Mouse (Mus musculus) myocyte (in vitro differentiated cells): ENCODE data around the gene Pdia2. TPM values are rescaled to one million over a fixed set of nuclear protein-coding genes. Genes with fewer than 3 reads are reported as not detected.

ENCODE experiments used
- H3K27me3 ChIP-seq: one replicate; pipeline ENCODE4 v1.6.1; 2011; ENCODE audit not compliant: control insufficient read depth, insufficient read depth, insufficient read length
- H3K36me3 ChIP-seq: one replicate; pipeline ENCODE4 v1.6.1; 2011; ENCODE audit not compliant: control insufficient read depth, insufficient read depth
- H3K4me2 ChIP-seq: one replicate; pipeline ENCODE4 v1.6.1; 2011; ENCODE audit warnings: low read depth, control low read depth
- H3K4me3 ChIP-seq: one replicate; pipeline ENCODE4 v1.5.1; 2011; ENCODE audit warnings: mild to moderate bottlenecking, control low read depth, moderate library complexity
- H3K79me2 ChIP-seq: one replicate; pipeline ENCODE4 v1.6.1; 2011; ENCODE audit not compliant: control insufficient read depth, insufficient read depth
- H3ac ChIP-seq: one replicate; pipeline ENCODE4 v1.6.1; 2011; ENCODE audit not compliant: control insufficient read depth, insufficient read length
- CEBPB ChIP-seq: IDR thresholded peaks from 2 replicates; pipeline ENCODE4 v1.6.1; 2011; ENCODE audit warnings: mild to moderate bottlenecking, moderate library complexity; ENCODE audit not compliant: poor library complexity, insufficient read depth, severe bottlenecking
- E2F4 ChIP-seq: IDR thresholded peaks from one replicate; pipeline ENCODE4 v1.6.1; 2011; ENCODE audit warnings: mild to moderate bottlenecking, control low read depth, moderate library complexity; ENCODE audit not compliant: insufficient read depth
- MAX ChIP-seq: IDR thresholded peaks from one replicate; pipeline ENCODE4 v1.6.1; 2011; ENCODE audit warnings: low read depth, mild to moderate bottlenecking, control low read depth
- MYOD1 ChIP-seq, 3 experiments: IDR thresholded peaks; one replicate each; pipeline ENCODE4 v1.6.1; 2011; ENCODE audit warnings: control low read depth in 2 of 3, low read depth in 2 of 3, mild to moderate bottlenecking in 2 of 3, moderate library complexity in 1 of 3; ENCODE audit not compliant: insufficient read length in 2 of 3, control insufficient read depth in 1 of 3
- MYOG ChIP-seq, 3 experiments: IDR thresholded peaks; one replicate each; pipeline ENCODE4 v1.6.1; 2011; ENCODE audit warnings: control low read depth in 2 of 3, low read depth in 2 of 3, mild to moderate bottlenecking in 2 of 3; ENCODE audit not compliant: insufficient read length in 2 of 3, control insufficient read depth in 1 of 3, insufficient read depth in 1 of 3
- POLR2A ChIP-seq: IDR thresholded peaks from one replicate; pipeline ENCODE4 v1.6.1; 2011; ENCODE audit warnings: low read depth, mild to moderate bottlenecking, control low read depth, moderate library complexity; ENCODE audit not compliant: insufficient read length
- POLR2AphosphoS2 ChIP-seq: IDR thresholded peaks from one replicate; pipeline ENCODE4 v1.6.1; 2011; ENCODE audit warnings: low read depth, control low read depth; ENCODE audit not compliant: insufficient read length
- REST ChIP-seq: IDR thresholded peaks from one replicate; pipeline ENCODE4 v1.6.1; 2011; ENCODE audit warnings: mild to moderate bottlenecking, control low read depth, moderate library complexity; ENCODE audit not compliant: insufficient read depth, insufficient read length
- SRF ChIP-seq: IDR thresholded peaks from one replicate; pipeline ENCODE4 v1.6.1; 2011; ENCODE audit warnings: low read depth; ENCODE audit not compliant: control insufficient read depth, insufficient read length
- TCF12 ChIP-seq: IDR thresholded peaks from one replicate; pipeline ENCODE4 v1.6.1; 2011; ENCODE audit warnings: mild to moderate bottlenecking, control low read depth; ENCODE audit not compliant: poor library complexity, insufficient read depth, severe bottlenecking
- TCF3 ChIP-seq: IDR thresholded peaks from one replicate; pipeline ENCODE4 v1.6.1; 2011; ENCODE audit warnings: low read depth, control low read depth; ENCODE audit not compliant: insufficient read length
- USF1 ChIP-seq: IDR thresholded peaks from one replicate; pipeline ENCODE4 v1.6.1; 2011; ENCODE audit warnings: low read depth, mild to moderate bottlenecking, control low read depth, moderate library complexity
- polyA plus RNA-seq: library from polyadenylated mRNA; unstranded; fragments of >200 nt; fragmentation: generic; extraction: Trizol; gene quantifications from one replicate; pipeline ENCODE4 v1.2.1, GENCODE M21; 2012; ENCODE audit warnings: missing spikeins

The Pdia2 gene
- polyA plus RNA-seq, 1 experiment, result 0.05 TPM

DNA sequence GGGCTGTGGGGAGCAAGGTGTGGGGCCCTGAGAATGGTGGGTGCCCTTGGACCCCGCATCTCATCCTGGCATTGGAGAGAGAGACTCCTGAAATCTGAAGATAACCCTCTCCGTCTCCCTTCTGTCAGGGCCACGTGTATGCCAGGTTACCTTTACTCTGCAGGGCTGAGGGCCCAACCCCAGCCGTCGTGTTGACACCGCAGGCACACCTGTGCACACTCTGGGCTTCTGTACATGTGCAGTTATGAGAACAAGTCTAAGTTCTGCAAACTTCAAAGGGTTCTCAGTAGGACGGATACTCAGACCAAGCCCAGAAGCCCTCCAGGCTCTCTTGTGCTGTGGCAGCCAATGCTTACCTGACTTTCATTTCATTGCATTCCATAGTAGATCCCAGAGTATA, 13.4 kb upstream of the Pdia2 start:
- Histone ChIP-seq H3K36me3 (no peaks in the 10 kb centered on the region), H3K4me3 (no peak overlapping the region), H3ac (no peak overlapping the region), H3K27me3 (no peaks in the 10 kb centered on the region), H3K4me2 (no peak overlapping the region), H3K79me2 (no peaks in the 10 kb centered on the region)
- TF ChIP-seq TCF3, result no peak
- TF ChIP-seq REST, result no peak
- TF ChIP-seq MAX, result no peak
- TF ChIP-seq SRF, result no peak
- no peak for TF ChIP-seq POLR2A
- TF ChIP-seq E2F4, result no peak
- no peak for TF ChIP-seq MYOG (IDR thresholded peaks at IDR 0.05; ENCODE audit: control insufficient read depth in 1 of 3, insufficient read depth in 1 of 3, insufficient read length in 2 of 3, low read depth in 2 of 3)
- no peak for TF ChIP-seq USF1
- no peak for TF ChIP-seq CEBPB
- no peak for TF ChIP-seq MYOD1 (IDR thresholded peaks at IDR 0.05; ENCODE audit: control insufficient read depth in 1 of 3, insufficient read length in 2 of 3, low read depth in 2 of 3)
- no peak for TF ChIP-seq POLR2AphosphoS2
- no peak for TF ChIP-seq TCF12

DNA sequence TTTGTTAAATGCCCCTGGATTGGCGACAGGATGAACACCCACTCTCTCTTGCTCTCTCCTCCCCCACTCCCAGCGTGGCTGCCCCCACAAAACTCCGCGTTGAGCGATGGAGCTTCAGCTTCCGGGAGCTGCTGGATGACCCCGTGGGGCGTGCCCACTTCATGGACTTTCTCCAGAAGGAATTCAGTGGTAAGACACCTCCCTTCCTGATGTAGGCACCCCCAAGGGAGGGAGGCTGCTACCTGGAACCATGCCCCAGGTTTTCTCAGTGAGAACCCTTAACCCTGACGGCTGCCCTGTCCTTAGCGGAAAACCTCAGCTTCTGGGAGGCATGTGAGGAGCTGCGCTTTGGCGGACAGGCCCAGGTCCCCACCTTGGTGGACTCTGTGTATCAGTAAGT, 8.8 kb upstream of the Pdia2 start, which contains the start of gene Arhgdig:
Arhgdig (minus strand) TSS at position 101 of the 400 bp plus-strand sequence.
- Histone ChIP-seq H3K79me2 (no peaks in the 10 kb centered on the region), H3ac (no peak within 1 kb of the TSS), H3K4me3 (no peak within 1 kb of the TSS), H3K27me3 (no peaks in the 10 kb centered on the region), H3K36me3 (no peaks in the 10 kb centered on the region), H3K4me2 (no peak within 1 kb of the TSS)
- TF ChIP-seq POLR2AphosphoS2 (no peak), REST (no peak), POLR2A (no peak)

DNA sequence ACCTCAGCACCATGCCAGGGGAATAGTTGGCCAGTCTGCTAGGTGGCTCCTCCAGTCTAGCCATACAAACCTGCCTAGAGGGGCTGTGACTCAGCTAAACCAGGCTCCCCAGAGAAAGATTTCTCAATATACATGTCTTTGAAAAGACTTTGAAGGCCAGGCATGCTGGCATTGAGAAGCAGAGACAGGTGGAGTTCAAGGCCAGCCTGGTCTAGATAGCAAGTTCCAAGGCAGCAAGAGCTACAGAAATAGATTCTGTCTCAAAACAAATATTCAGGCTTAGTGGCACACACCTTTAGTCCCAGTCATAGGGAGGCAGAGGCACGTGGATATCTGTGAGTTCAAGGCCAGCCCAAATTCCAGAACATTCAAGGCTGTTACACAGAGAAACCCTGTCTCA, 7.5 kb upstream of the Pdia2 start:
- no peaks in the 10 kb centered on the region for H3K79me2 ChIP-seq
- no peak overlapping the region for H3ac ChIP-seq
- no peaks in the 10 kb centered on the region for H3K36me3 ChIP-seq
- H3K4me3 ChIP-seq, result no peak overlapping the region
- TF ChIP-seq CEBPB, result peak; percentile 47; the same call in 1 of the 2 replicates
- no peak for TF ChIP-seq TCF3
- TF ChIP-seq MYOD1 (IDR thresholded peaks at IDR 0.05; ENCODE audit: control insufficient read depth in 1 of 3, insufficient read length in 2 of 3, low read depth in 2 of 3), result peak; percentile 84 to 90 (median 85)
- no peak for TF ChIP-seq REST
- TF ChIP-seq MAX, result no peak
- TF ChIP-seq POLR2AphosphoS2, result no peak
- TF ChIP-seq E2F4, result no peak
- H3K4me2 ChIP-seq, result no peak overlapping the region
- no peaks in the 10 kb centered on the region for H3K27me3 ChIP-seq

DNA sequence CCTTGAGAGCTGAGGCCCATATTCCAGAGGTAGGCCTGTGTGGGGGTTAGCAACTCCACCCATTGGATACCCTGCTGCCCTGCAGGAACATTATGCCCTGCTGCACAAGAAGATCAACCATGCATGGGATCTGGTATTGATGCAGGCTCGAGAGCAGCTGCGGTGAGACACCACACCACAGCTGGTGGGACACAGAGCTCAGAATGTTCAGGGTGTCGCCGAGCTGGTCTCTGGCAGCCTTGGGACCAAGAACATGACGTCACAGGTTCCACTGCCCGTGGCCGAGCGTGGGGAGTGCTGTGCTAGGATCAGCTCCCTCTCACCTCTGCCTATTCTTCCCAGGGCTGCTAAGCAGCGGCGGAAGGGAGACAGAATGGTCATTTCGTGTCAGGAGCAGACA, 5.9 kb upstream of the Pdia2 start:
- no peaks in the 10 kb centered on the region for H3K79me2 ChIP-seq
- H3K27me3 ChIP-seq, result no peaks in the 10 kb centered on the region
- peak overlapping the region; percentile 38 for H3K4me2 ChIP-seq
- H3K36me3 ChIP-seq, result no peaks in the 10 kb centered on the region
- no peak overlapping the region for H3ac ChIP-seq
- no peak for TF ChIP-seq E2F4
- TF ChIP-seq MYOG (IDR thresholded peaks at IDR 0.05; ENCODE audit: control insufficient read depth in 1 of 3, insufficient read depth in 1 of 3, insufficient read length in 2 of 3, low read depth in 2 of 3), result peak in 2 of 3 experiments; percentile 65 to 75
- TF ChIP-seq POLR2A, result no peak
- no peak for TF ChIP-seq MAX
- no peak for TF ChIP-seq CEBPB
- TF ChIP-seq POLR2AphosphoS2, result no peak
- TF ChIP-seq MYOD1 (IDR thresholded peaks at IDR 0.05; ENCODE audit: control insufficient read depth in 1 of 3, insufficient read length in 2 of 3, low read depth in 2 of 3), result peak in 2 of 3 experiments; percentile 58 to 70
- H3K4me3 ChIP-seq, result no peak overlapping the region

DNA sequence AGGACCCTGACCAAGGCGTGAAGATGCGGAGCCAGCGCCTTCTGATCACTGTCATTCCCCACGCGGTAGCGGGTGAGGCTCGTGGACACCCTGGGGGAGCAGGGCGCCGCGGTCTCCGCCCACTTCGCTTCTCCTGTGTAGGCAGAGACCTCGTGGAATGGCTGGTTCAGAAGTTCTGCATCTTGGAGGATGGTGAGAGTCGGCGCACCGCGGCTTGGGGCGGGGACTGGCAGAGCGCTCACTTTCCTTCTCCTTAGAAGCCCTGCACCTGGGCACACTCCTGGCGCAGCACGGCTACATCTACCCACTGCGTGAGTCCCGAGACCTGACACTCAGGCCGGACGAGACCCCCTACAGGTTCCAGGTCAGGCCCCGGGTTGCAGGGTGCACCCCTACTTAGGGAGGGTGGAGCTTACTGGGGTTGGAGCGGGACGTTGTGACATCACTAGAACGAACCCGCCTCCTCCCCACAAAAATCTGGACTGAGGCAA, 4.5 kb upstream of the Pdia2 start:
- Histone ChIP-seq H3K27me3 (no peaks in the 10 kb centered on the region), H3K4me2 (peak overlapping the region; percentile 66), H3K36me3 (no peaks in the 10 kb centered on the region), H3K79me2 (no peaks in the 10 kb centered on the region), H3ac (no peak overlapping the region), H3K4me3 (peak overlapping the region; percentile 10)
- no peak for TF ChIP-seq TCF12
- no peak for TF ChIP-seq REST
- TF ChIP-seq CEBPB, result no peak
- TF ChIP-seq E2F4, result no peak
- no peak for TF ChIP-seq SRF
- no peak for TF ChIP-seq USF1
- no peak for TF ChIP-seq MYOG (IDR thresholded peaks at IDR 0.05; ENCODE audit: control insufficient read depth in 1 of 3, insufficient read depth in 1 of 3, insufficient read length in 2 of 3, low read depth in 2 of 3)
- no peak for TF ChIP-seq POLR2A
- no peak for TF ChIP-seq POLR2AphosphoS2
